Mouse (Mus musculus): ENCODE data around the gene Fbxo8.

GRCm38 (mm10) chr8:56530359-56530758 is 20.5 kb upstream of the Fbxo8 start:
- peak; percentile 45; the same call in 1 of the 2 replicates for TF ChIP-seq CTCF (IDR thresholded peaks at IDR 0.05; ENCODE audit: low read depth, low read length)
- no peak for TF ChIP-seq GATA1 (IDR thresholded peaks at IDR 0.05; ENCODE audit: borderline replicate concordance, low read length)
- TF ChIP-seq TAL1 (conservative IDR thresholded peaks at IDR 0.05; ENCODE audit: low read depth, low read length), result no peak

Data from G1E (cell line).